Mouse (Mus musculus): ENCODE data around the gene Desi1.

Desi1 gene

GRCm38 (mm10) chr15:81964980-81965545 lies 68.6 kb downstream of the Desi1 start:
- no peak for DNase-seq

GRCm38 (mm10) chr15:81964262-81964661 lies 69.4 kb downstream of the Desi1 start:
- DNase-seq = no peak

GRCm38 (mm10) chr15:81961078-81961451 lies 72.6 kb downstream of the Desi1 start:
- DNase-seq = no peak

- DNase-seq = peak; percentile 99
These were observed 73.2 kb downstream of the Desi1 start, which contains the start of gene Pmm1 for GRCm38 (mm10) chr15:81960171-81961077. Gene Pmm1, minus strand, starts transcription at chr15:81960930.

GRCm38 (mm10) chr15:81958906-81959305 lies 74.8 kb downstream of the Desi1 start:
- DNase-seq = no peak

- no peak for DNase-seq
These were observed 76.1 kb downstream of the Desi1 start for GRCm38 (mm10) chr15:81957598-81957997.

GRCm38 (mm10) chr15:81956457-81956856 lies 77.2 kb downstream of the Desi1 start:
- peak in 1 of 2 experiments; percentile 56 for DNase-seq

GRCm38 (mm10) chr15:81955414-81955813 lies 78.2 kb downstream of the Desi1 start:
- no peak for DNase-seq

- DNase-seq = no peak
These were observed 78.9 kb downstream of the Desi1 start for GRCm38 (mm10) chr15:81954716-81955115.

- no peak for DNase-seq
These were observed 79.5 kb downstream of the Desi1 start for GRCm38 (mm10) chr15:81954151-81954583.

- DNase-seq = no peak
These were observed 81.4 kb downstream of the Desi1 start for GRCm38 (mm10) chr15:81952310-81952709.

- no peak for DNase-seq
These were observed 82.5 kb downstream of the Desi1 start for GRCm38 (mm10) chr15:81951159-81951558.

GRCm38 (mm10) chr15:81950716-81951115 lies 82.9 kb downstream of the Desi1 start:
- no peak for DNase-seq

GRCm38 (mm10) chr15:81949476-81950131 lies 84.1 kb downstream of the Desi1 start:
- DNase-seq = peak; percentile 50 to 57

- no peak for DNase-seq
These were observed 84.6 kb downstream of the Desi1 start for GRCm38 (mm10) chr15:81949076-81949475.

- DNase-seq = no peak
These were observed 90.4 kb downstream of the Desi1 start for GRCm38 (mm10) chr15:81943176-81943749.
